Mouse (Mus musculus) heart, postnatal 0 days (tissue): ENCODE data around the gene Nfib.

ENCODE experiments used
- CTCF ChIP-seq: IDR thresholded peaks from 2 replicates; pipeline ENCODE4 v1.5.1; 2016; ENCODE audit warnings: antibody characterized with exemption, control low read depth, low read depth
- EP300 ChIP-seq: IDR thresholded peaks from 2 replicates; pipeline ENCODE4 v1.6.1; 2016; ENCODE audit warnings: antibody characterized with exemption, low read depth

GRCm38 (mm10) chr4:82389876-82390275 lies 315.7 kb downstream of the Nfib start:
- TF ChIP-seq CTCF = no peak
- TF ChIP-seq EP300 = no peak
